Mouse (Mus musculus): ENCODE results near the gene Gm20828.
"Not testable (repeated sequence)": the region's sequence is repeated elsewhere in the genome, so short reads cannot be mapped to it uniquely, and the experiment has no call there.

The Gm20828 gene

GRCm38 (mm10) chrY:11199274-11199673, at the start of gene Gm20828:
TSS of gene Gm20828 (minus strand) at chrY:11199374.
- not testable (repeated sequence) for DNase-seq (ENCODE audit: low read depth, low spot score)

Measured in CD4-positive helper T cell, adult 2 months (primary cell).